Mouse (Mus musculus) lung, postnatal 10 days (tissue): ENCODE data around the gene Chka.

ENCODE experiments used
- DNase-seq: peaks from one replicate; pipeline ENCODE4 v3.0.0; 2021

Chka gene

GRCm38 (mm10) chr19:3851502-3851962, at the start of gene Chka:
TSS of gene Chka (plus strand) at chr19:3851773.
- peak; percentile 97 for DNase-seq

- DNase-seq: no peak
These were observed 46.0 kb upstream of the Chka start for GRCm38 (mm10) chr19:3805526-3805925.

DNA sequence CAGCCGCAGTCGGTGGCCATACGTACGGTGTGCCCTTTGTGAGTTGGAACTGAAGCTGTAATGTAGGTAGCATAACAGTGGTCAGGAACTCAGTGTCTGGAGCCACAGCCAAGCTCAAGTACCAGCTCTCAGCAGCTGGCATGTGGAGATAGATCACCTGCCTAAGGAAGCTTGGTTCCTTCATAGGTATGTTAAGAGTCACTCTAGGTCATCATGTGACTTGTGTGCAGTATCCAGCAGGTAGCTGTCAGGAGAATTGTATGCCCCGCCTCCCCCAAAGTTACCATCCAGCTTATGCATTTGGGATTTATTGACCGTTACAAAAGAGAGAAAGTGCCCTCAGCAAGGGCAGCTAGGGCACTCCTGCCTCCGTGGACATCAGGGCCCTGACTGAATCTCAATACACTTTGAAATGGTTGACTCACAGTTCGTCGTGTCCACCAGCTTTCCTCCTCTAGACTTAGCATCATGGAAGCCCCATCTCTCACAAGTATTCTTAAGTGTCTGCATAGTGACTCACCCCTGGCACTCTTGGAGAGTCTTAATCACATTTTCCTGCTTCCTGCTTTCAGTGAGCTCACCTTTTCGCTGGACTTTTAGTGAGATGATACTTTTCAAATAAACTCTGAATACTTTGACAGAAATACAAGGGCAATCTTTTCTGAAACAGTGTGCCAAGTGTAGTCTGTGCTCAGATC, 40.9 kb upstream of the Chka start:
- peak; percentile 61 for DNase-seq

DNA sequence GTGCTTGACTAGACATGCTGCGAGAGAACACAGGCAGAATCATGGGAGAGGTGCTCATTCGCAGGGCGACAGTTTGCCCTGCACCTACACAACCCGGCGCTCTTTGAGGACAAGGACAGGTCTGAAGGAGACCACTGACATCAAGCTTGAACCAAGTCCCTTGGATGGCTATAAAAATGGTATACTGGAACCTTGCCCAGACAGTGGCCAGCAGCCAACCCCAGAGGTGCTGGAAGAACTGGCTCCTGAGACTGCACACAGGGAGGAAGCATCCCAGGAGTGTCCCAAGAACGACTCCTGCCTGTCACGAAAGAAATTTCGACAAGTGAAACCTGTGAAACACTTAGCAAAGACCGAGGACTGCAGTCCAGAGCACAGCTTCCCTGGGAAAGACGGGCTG, 37.1 kb upstream of the Chka start:
- DNase-seq: peak; percentile 16

DNA sequence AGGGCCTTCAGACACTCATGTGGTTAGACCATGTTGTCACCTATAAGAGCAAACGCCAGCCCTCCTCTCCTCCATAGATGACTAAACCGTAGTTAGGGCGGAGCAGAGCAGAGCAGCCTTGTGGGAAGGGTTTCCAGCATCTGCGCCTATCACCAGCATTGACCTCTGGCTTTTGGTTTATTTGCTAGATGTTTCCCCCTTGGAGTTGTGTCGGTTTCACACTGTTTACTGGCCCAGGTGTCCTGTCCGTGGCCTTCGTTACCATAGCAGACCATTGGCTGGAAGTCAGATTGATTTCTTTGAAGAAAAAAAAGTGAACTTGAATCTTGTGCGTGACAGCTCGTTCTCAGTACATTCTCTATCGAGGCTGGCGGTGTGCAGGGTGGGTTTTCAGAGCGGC, 35.7 kb upstream of the Chka start:
- no peak for DNase-seq

DNA sequence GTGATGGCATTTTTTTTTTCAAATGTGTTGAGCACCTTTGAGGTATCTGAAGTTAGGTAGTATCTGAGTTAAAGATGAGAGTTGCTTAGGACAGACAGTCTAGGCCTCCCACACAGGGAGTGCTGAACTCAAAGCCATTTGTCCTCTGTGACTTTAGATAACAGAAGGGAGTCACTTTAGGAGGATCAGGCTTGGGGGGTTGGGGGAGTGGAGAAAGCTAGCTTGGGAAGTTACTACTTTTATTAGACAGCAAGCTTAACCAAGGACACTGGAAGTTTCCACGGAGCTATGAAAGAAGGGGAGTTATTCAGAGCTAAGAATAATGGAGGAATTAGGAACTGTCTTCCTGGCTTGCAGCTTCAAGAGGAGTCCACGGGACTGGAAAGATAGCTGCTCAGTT, 32.5 kb upstream of the Chka start:
- DNase-seq: no peak

DNA sequence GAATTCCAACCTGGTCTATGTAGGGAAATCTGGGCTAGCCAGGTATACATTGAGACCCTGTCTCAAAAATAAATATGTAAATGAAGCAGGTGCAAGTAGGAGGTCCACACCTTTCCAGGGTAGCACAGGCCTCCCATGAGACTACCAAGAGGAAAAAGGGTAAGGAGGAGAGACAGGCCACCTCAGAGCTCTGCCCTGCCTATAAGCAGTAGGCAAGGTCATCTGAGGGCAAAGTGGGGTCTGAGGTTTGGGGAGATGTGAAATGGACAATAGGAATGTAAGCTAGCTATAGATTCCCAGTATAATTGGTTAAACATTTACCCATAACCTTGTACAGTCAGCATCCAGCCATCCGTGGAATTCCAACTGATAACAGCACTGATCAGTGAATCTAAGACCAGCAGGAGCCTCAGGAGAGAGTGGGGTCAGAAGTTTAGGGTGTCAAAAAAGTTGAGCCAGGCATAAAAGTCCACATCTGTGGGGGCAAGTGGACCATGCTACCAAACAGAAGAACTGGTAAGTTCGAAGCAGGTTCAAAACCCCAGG, 31.6 kb upstream of the Chka start:
- DNase-seq: no peak

- DNase-seq: no peak
These were observed 26.5 kb upstream of the Chka start for GRCm38 (mm10) chr19:3825044-3825443.

DNA sequence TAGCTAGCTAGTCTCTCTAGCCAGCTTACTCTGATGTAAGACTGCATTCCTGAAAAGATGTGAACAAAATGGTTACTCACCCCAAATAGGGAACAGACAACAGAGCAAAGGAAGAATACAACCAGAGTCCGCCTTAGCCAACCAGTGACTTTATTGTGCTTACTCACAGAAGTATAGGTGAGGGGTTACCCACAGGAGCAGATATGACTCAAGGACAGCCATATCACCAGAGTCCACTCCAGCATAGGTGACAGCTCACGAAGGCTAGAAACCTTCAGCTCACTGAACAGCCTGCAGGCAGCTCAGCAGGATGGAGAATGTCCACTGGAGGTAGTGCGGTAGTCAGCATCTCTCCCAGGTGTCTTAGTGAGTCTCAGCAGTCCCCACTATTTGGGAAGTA, 21.7 kb upstream of the Chka start:
- DNase-seq: no peak

DNA sequence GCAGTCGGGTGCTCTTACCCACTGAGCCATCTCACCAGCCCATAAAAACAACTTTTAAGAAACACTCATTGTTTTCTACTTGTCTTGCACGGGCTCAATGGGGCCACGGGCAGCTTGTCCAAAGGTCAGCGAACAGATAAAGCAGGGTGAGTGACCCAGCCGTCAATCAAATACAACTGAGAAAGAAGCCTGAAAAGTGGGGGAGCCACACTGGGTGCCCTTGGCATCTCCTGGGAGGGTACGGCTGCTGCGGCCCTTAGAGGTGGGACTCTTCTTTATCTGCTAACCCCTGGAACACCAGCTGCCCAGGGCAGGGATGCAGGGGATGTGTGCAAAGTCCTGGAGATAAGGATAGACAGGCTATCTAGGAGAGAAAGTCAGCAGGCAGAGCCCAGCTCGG, 19.9 kb upstream of the Chka start:
- DNase-seq: no peak

GRCm38 (mm10) chr19:3832851-3833353, 18.7 kb upstream of the Chka start:
- DNase-seq: peak; percentile 84

DNA sequence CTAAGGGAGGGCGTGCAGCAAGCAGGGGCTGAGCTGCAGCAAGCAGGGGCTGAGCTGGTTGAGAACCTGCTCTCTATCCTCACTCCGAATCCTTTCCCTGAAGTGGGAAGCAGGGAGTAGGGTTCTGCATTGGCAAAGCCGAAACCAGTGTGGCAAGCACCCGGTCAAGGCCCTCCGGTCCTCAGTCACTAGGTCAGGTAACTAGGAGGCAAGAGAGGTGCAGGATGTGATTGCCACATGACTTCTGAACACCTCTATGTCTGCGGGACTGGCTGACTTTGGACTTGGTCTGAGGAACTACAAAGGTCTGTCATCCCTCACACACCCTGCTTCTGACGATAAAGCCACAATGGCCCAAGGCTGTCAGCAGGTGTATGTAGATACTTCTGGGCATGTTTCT, 17.3 kb upstream of the Chka start:
- no peak for DNase-seq

- DNase-seq: no peak
These were observed 14.8 kb upstream of the Chka start for GRCm38 (mm10) chr19:3836791-3837190.

DNA sequence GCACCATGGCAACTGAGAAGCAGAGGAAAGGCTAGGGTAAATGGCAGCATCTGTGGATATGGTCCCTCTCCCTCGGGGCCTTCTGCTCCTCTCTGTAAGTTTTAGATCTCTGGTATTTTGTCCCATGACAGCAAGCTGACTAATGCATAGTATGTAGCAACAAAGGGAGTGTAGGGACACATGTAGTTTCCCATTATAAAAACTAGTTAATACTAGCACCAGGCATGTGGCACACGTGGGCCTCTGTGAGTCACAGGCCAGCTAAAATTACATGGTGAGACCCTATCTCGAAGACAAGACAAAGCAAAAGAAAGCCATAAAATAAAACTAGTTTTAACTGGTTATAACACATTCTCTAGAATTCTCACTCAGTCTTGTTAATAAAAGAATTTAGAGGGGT, 12.6 kb upstream of the Chka start:
- DNase-seq: no peak

DNA sequence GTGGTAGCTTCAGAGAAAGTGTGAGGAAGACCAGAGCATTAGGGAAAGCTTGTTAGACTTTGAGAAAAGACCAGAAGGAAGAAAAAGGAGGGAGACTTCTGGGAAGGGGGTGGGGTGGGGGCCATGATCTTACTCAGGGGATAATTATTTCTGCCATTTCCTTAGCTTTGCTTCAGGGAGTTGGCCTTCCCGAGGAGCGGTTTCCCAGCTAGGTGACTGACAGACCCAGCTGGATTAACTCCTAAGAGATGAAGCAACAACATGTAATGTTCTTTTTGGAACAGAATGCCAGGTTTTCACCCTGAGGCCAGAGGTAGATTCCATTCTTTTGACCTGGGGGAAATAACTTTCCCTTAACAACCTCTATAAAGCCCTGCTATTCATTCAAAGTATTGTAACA, 11.9 kb upstream of the Chka start:
- DNase-seq: no peak

DNA sequence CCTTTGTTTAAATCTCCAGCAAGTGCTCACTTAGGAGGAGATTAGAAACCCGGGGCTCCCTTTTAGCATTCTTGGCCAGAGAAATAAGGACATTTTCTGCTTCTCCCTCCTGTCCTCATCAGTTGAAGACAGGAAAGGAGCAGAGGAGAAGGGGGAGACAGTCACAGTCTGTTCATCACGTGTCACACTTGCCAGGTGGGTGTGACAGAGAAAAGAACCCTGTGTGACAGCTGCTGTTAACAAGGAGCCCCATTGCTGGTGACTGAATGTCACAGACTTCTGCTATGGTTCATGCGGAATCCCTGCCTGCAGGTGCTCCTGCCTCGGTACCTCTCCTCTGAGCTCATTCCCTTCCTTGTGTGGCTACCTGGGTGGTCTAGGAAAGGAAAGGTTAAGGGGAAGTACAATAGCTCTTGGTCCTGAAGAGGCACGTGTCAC, 11.3 kb upstream of the Chka start:
- DNase-seq: peak; percentile 26

GRCm38 (mm10) chr19:3840685-3841084, 10.9 kb upstream of the Chka start:
- DNase-seq: no peak

GRCm38 (mm10) chr19:3842359-3843148, 9.0 kb upstream of the Chka start:
- DNase-seq: peak; percentile 81

DNA sequence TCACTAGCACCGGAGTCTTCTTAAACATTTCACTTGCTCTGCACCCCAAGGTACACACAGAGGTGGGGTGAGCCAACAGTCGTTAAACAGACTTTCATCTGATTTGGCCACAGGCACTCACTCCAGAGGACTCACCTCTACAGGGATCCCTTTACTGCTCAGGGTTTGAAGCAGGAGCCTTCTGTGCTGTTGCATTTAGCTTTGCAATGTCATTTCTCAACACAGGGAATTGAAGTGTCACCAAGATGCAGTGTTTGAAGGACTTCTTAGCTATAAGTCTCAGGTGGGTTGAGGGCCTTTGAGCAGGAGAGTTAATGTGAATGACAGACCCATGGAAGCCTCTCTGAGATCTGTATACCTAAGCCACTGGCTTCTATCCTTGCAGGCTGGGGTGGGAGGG, 7.9 kb upstream of the Chka start:
- DNase-seq: no peak

DNA sequence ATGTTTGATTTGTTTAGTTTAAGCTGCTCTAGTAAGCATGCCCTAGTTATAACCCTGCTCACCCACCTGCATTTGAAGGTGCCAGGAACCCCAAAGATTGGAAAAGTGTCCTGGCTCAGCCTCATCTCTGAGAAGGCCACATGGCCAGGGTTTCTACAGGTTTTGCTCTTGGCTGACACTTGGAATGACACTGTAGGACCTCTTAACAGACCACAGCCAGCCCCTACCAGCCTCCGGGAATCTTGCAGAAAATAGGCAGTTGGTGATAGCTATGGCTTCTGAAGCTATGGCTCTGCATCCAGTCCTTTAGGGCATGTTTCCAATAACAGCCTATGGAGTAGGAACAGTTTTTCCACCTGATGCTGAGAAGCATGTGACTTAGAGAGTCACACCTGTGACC, 6.7 kb upstream of the Chka start:
- DNase-seq: no peak

- no peak for DNase-seq
These were observed 6.2 kb upstream of the Chka start for GRCm38 (mm10) chr19:3845339-3845738.

GRCm38 (mm10) chr19:3845803-3846406, 5.7 kb upstream of the Chka start:
- DNase-seq: peak; percentile 50
